Mouse (Mus musculus) stomach, postnatal 0 days (tissue): ENCODE measurements around the gene Tmem214. TPM values are rescaled to one million over a fixed set of nuclear protein-coding genes. Genes with fewer than 3 reads are reported as not detected.
A peak's percentile ranks its signal among the peaks of the same experiment; 100 is the strongest.

Experiments
- ATAC-seq: fragments of 200-750 bp; cut with Nextera tagmentation; 2 replicates; pipeline ENCODE4 v1.8.0; 2017; ENCODE audit not compliant: low FRiP score, low TSS enrichment
- DNase-seq: peaks from one replicate; pipeline ENCODE4 v3.0.0-alpha.2; 2016; ENCODE audit warnings: low spot score
- H3K27ac ChIP-seq: fragments of 300-500 bp; sonication (generic); replicated peaks from 2 replicates; pipeline ENCODE4 v1.5.1; 2014; ENCODE audit warnings: mild to moderate bottlenecking, control low read depth
- H3K27me3 ChIP-seq: fragments of 300-500 bp; sonication (generic); 2 replicates; pipeline ENCODE4 v1.6.1; 2014; ENCODE audit warnings: low read length; ENCODE audit not compliant: control insufficient read depth, insufficient read depth
- H3K36me3 ChIP-seq: fragments of 300-500 bp; sonication (generic); 2 replicates; pipeline ENCODE4 v1.6.1; 2014; ENCODE audit warnings: low read length, mixed read lengths; ENCODE audit not compliant: control insufficient read depth, insufficient read depth
- H3K4me1 ChIP-seq: fragments of 300-500 bp; sonication (generic); replicated peaks from 2 replicates; pipeline ENCODE4 v1.6.1; 2014; ENCODE audit warnings: antibody characterized with exemption; ENCODE audit not compliant: control insufficient read depth, insufficient read depth
- H3K4me2 ChIP-seq: fragments of 300-500 bp; sonication (generic); replicated peaks from 2 replicates; pipeline ENCODE4 v1.6.1; 2014; ENCODE audit warnings: low read depth, mild to moderate bottlenecking, control low read depth, moderate library complexity
- H3K4me3 ChIP-seq: fragments of 300-500 bp; sonication (generic); 2 replicates; pipeline ENCODE4 v1.5.1; 2014; ENCODE audit warnings: low read depth, low read length, control low read depth
- H3K9ac ChIP-seq: fragments of 300-500 bp; sonication (generic); 2 replicates; pipeline ENCODE4 v1.6.1; 2014; ENCODE audit warnings: mild to moderate bottlenecking, low read length, control low read depth, mixed read lengths
- H3K9me3 ChIP-seq: fragments of 300-500 bp; sonication (generic); 2 replicates; pipeline ENCODE4 v1.6.1; 2016; ENCODE audit warnings: low read length; ENCODE audit not compliant: control insufficient read depth
- CTCF ChIP-seq: IDR thresholded peaks from 2 replicates; pipeline ENCODE4 v1.5.1; 2016; ENCODE audit warnings: antibody characterized with exemption, low read depth, mild to moderate bottlenecking, moderate library complexity
- EP300 ChIP-seq: optimal IDR thresholded peaks from 2 replicates; pipeline ENCODE3; 2016; ENCODE audit warnings: antibody characterized with exemption
- WGBS: fragments of 180-500 bp; shearing (Covaris S2); extraction: QIAGEN DNeasy Blood & Tissue Kit; methylation state at CpG from one replicate; pipeline ENCODE4 v1.1.7; 2014; 5-methylcytosine and 5-hydroxymethylcytosine counted together
- polyA plus RNA-seq: library from polyadenylated mRNA; unstranded; fragments of >200 nt; fragmentation: Nextera tagmentation; extraction: Ambion mirVana; gene quantifications from 2 replicates; pipeline ENCODE4 v1.2.1, GENCODE M21; 2015

Tmem214 gene
- polyA plus RNA-seq, 1 experiment from 2014 or later: 57.3 TPM

DNA sequence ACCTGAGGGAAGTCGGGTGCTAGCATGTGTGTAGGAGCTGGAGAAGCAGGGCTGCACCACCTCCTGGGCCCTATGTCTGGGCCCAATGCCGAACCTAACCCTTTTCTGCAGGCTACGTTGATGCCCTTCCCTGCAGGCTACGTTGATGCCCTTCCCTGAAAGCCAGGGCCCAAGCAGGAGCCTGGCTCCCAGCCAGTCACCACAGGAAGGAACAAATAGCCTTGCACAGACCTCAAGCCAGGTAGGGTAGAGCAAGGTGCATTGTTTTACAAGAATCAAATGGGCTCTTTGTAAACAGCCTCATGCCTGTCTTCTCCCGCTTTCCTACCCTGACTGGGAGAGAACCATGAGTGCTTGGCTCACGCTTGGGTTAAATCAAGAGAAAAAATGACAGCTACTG lies 42.0 kb upstream of the Tmem214 start:
- H3K4me2 ChIP-seq: no peak overlapping the region
- TF ChIP-seq CTCF (no peak), EP300 (no peak)
- no peaks in the 10 kb centered on the region for H3K27me3 ChIP-seq
- ATAC-seq (no peak), DNase-seq (no peak)
- no peak overlapping the region for H3K4me3 ChIP-seq
- H3K9me3 ChIP-seq: no peaks in the 10 kb centered on the region
- H3K4me1 ChIP-seq: no peaks in the 10 kb centered on the region
- no peak overlapping the region for H3K27ac ChIP-seq
- no peaks in the 10 kb centered on the region for H3K36me3 ChIP-seq
- WGBS: 59% methylated on average over 6 of the region's 6 CpGs
- no peak overlapping the region for H3K9ac ChIP-seq

DNA sequence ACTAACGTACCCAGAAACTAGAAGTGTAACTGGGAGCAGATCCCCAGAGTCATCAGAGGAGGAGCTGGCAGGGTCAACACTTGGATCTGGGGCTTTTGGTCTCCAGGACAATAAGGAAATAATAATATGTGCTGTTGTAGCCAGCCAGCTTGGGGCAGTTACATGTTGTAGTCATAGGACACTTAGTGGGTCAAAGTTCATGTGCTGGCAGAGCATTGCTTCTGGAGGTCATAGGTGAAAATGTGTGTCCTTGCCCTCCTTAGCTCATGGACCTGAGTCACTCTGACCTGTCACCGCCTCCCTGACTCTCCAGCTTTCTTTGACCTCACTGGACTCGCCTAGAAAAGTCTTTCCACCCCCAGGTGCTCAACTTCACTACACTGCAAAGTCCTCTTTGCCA lies 34.4 kb upstream of the Tmem214 start:
- 82% methylated on average over 3 of the region's 3 CpGs for WGBS
- ATAC-seq (peak; percentile 85), DNase-seq (no peak)
- H3K4me3 ChIP-seq: no peak overlapping the region
- H3K9me3 ChIP-seq: no peaks in the 10 kb centered on the region
- H3K4me2 ChIP-seq: no peak overlapping the region
- no peaks in the 10 kb centered on the region for H3K36me3 ChIP-seq
- no peaks in the 10 kb centered on the region for H3K27me3 ChIP-seq
- TF ChIP-seq EP300 (no peak), CTCF (no peak)
- no peaks in the 10 kb centered on the region for H3K4me1 ChIP-seq
- no peak overlapping the region for H3K9ac ChIP-seq
- no peak overlapping the region for H3K27ac ChIP-seq

DNA sequence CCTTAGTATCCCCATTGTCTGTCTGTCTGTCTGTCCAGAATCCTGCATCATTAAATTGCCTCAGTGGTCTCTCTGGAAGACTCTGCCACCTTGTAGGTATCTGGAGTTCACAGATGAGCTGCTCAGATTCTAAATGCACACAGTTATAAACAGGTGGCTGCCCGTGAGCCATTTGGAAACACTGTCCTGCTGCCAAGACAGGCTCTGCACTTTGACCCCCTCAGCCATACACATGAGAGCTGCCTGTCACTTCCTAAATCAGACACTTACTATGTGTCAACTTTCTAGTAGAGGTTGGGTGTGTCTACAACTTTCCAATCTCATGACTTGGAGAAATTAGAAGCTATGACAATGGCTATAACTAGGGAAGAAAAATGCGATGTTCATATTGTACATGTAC lies 28.1 kb upstream of the Tmem214 start:
- no peaks in the 10 kb centered on the region for H3K27me3 ChIP-seq
- no peaks in the 10 kb centered on the region for H3K36me3 ChIP-seq
- DNase-seq (no peak), ATAC-seq (no peak)
- no peak overlapping the region for H3K4me2 ChIP-seq
- no peak overlapping the region for H3K27ac ChIP-seq
- H3K9me3 ChIP-seq: no peaks in the 10 kb centered on the region
- TF ChIP-seq CTCF (no peak), EP300 (no peak)
- H3K9ac ChIP-seq: no peak overlapping the region
- no peak overlapping the region for H3K4me3 ChIP-seq
- no peaks in the 10 kb centered on the region for H3K4me1 ChIP-seq
- WGBS: 82% methylated on average over 2 of the region's 2 CpGs

GRCm38 (mm10) chr5:30841896-30842295 lies 25.9 kb upstream of the Tmem214 start:
- H3K27me3 ChIP-seq: no peaks in the 10 kb centered on the region
- DNase-seq (no peak), ATAC-seq (no peak)
- H3K9ac ChIP-seq: no peak overlapping the region
- H3K36me3 ChIP-seq: no peaks in the 10 kb centered on the region
- no peaks in the 10 kb centered on the region for H3K9me3 ChIP-seq
- H3K4me3 ChIP-seq: no peak overlapping the region
- no peak for TF ChIP-seq EP300
- no peak for TF ChIP-seq CTCF
- H3K4me1 ChIP-seq: no peaks in the 10 kb centered on the region
- whole genome bisulfite sequencing: 50% methylated on average over 3 of the region's 3 CpGs
- H3K27ac ChIP-seq: no peak overlapping the region
- no peak overlapping the region for H3K4me2 ChIP-seq

GRCm38 (mm10) chr5:30849891-30850555 lies 17.8 kb upstream of the Tmem214 start:
- 45% methylated on average over 6 of the region's 6 CpGs for WGBS
- no peak overlapping the region for H3K4me2 ChIP-seq

DNA sequence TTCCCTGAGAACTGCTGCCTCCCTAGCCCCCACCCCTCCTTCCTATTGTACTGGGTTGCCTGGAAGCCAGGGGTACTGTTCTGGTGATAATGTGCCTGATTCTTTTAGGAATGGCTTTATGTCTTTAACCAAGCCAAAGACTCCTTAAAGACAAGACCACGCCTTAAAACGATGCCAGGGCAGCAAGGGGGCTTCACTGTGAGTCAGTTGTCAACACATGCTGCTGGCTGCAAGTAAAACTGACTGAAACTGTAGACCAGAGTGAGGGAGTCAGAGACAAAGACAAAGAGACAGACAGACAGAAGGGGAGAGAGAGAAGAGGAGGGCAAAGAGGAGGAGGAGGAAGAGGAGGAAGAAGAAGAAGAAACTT lies 17.3 kb upstream of the Tmem214 start:
- WGBS: 54% methylated on average over 2 of the region's 2 CpGs
- no peak overlapping the region for H3K4me2 ChIP-seq
- no peak overlapping the region for H3K4me3 ChIP-seq
- no peak for TF ChIP-seq EP300
- no peak for TF ChIP-seq CTCF
- H3K36me3 ChIP-seq: no peaks in the 10 kb centered on the region
- H3K9me3 ChIP-seq: no peaks in the 10 kb centered on the region
- H3K27me3 ChIP-seq: no peaks in the 10 kb centered on the region
- H3K27ac ChIP-seq: peak overlapping the region; percentile 78
- DNase-seq (no peak), ATAC-seq (no peak)
- H3K9ac ChIP-seq: no peak overlapping the region
- no peaks in the 10 kb centered on the region for H3K4me1 ChIP-seq

More at GRCm38 (mm10) chr5:30849891-30850555, 17.8 kb upstream of the Tmem214 start:
- H3K9me3 ChIP-seq: no peaks in the 10 kb centered on the region
- no peak overlapping the region for H3K4me3 ChIP-seq
- peak; percentile 72 for DNase-seq
- no peak overlapping the region; the same call in 1 of the 2 replicates for H3K9ac ChIP-seq
- H3K36me3 ChIP-seq: no peaks in the 10 kb centered on the region
- ATAC-seq: peak; percentile 97
- no peaks in the 10 kb centered on the region for H3K4me1 ChIP-seq
- H3K27ac ChIP-seq: peak overlapping the region; percentile 78
- H3K27me3 ChIP-seq: no peaks in the 10 kb centered on the region
- TF ChIP-seq EP300 (no peak), CTCF (no peak)
